Mouse (Mus musculus) bone marrow, adult 2 months (tissue): ENCODE results near the gene Pde9a.

ENCODE experiments used
- CTCF ChIP-seq: fragments of 200-500 bp; IDR thresholded peaks from 2 replicates; pipeline ENCODE4 v1.5.1; 2011; ENCODE audit warnings: low read length, control low read depth; ENCODE audit not compliant: control insufficient read depth, insufficient read depth
- POLR2A ChIP-seq: fragments of 200-500 bp; IDR thresholded peaks from 2 replicates; pipeline ENCODE4 v1.6.1; 2011; ENCODE audit warnings: low read depth, mild to moderate bottlenecking, control low read depth, low read length, borderline replicate concordance; ENCODE audit not compliant: control insufficient read depth

DNA sequence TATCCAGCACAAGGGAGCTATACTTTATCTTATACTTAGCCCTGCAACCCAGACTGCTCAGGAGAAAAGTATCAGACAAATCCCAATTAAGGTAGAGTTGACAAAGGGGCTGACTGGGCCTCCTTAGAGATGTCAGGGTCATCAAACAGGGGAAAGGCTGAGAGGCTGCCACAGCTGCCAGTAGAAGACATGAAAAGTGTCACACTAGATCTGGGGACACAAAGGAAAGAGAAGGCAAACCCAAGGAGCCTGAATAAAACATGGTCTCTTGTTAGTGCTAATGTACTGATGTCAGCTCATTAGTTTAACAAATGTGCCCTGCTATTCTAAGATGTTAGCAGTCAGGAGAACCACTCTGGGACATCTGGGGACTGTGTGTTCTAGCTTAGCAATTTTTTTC is 15.1 kb upstream of the Pde9a start:
- no peak for TF ChIP-seq CTCF
- no peak for TF ChIP-seq POLR2A
